Comparison of ENCODE assay signal across 8 mouse cellular contexts in the genomic region with DNA sequence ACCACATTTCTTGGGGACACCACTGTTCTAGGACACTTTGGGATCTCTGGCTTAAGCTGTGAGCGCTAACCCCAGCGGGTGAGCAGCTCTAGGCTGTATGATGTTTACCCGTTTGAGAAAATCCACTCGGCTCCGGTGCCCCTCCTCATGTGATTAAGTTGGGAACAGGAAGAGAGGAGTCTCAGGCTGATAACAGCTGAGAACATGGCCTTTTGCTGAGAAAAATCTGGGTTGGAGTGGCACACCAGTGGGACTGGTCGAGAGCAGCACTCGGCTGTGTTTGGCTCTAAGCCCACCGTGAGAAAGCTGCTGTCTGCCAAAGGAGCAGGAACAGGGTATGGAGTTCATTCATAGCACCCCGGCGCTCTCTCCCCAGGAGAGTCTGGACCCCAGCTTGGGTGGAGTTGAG. TPM values are rescaled to one million over a fixed set of nuclear protein-coding genes. Genes with fewer than 3 reads are reported as not detected.
DNase-seq lines count a peak whose midpoint lies in the region; ATAC-seq and TF ChIP-seq lines count a peak whose summit lies in the region.

No protein-coding gene starts in this region.

- peaks cover 74% of the 10 kb centered on the region for H3K4me1 ChIP-seq in erythroblast, embryonic 14.5 days (ENCODE audit: control insufficient read depth)
- peaks cover 18% of the 10 kb centered on the region for H3K4me1 ChIP-seq in forebrain, postnatal 0 days (ENCODE audit: insufficient read depth)
- H3K4me1 ChIP-seq in limb, embryonic 15.5 days, result peaks cover 32% of the 10 kb centered on the region
- peaks cover 15% of the 10 kb centered on the region; the same call in 1 of the 2 replicates for H3K4me1 ChIP-seq in stomach, embryonic 14.5 days (ENCODE audit: control insufficient read depth, insufficient read depth, low read length)

- H3K36me3 ChIP-seq in erythroblast, embryonic 14.5 days (ENCODE audit: control insufficient read depth), result no peaks in the 10 kb centered on the region; the same call in 1 of the 2 replicates
- no peaks in the 10 kb centered on the region for H3K36me3 ChIP-seq in forebrain, postnatal 0 days (ENCODE audit: insufficient read depth)
- no peaks in the 10 kb centered on the region for H3K36me3 ChIP-seq in limb, embryonic 15.5 days
- H3K36me3 ChIP-seq in stomach, embryonic 14.5 days (ENCODE audit: control insufficient read depth, insufficient read depth, low read length), result no peaks in the 10 kb centered on the region

- H3K9me3 ChIP-seq in erythroblast, embryonic 14.5 days (ENCODE audit: control insufficient read depth, low read length), result peaks cover 12% of the 10 kb centered on the region; the same call in 1 of the 2 replicates
- H3K9me3 ChIP-seq in forebrain, postnatal 0 days (ENCODE audit: low read length), result no peaks in the 10 kb centered on the region
- H3K9me3 ChIP-seq in limb, embryonic 15.5 days, result no peaks in the 10 kb centered on the region
- H3K9me3 ChIP-seq in stomach, embryonic 14.5 days (ENCODE audit: control insufficient read depth, low read depth, low read length), result no peaks in the 10 kb centered on the region

- H3K27me3 ChIP-seq in erythroblast, embryonic 14.5 days (ENCODE audit: control insufficient read depth), result peaks cover 53% of the 10 kb centered on the region
- peaks cover 23% of the 10 kb centered on the region for H3K27me3 ChIP-seq in forebrain, postnatal 0 days (ENCODE audit: insufficient read depth, low read length)
- H3K27me3 ChIP-seq in limb, embryonic 15.5 days, result peaks cover 36% of the 10 kb centered on the region
- 0 out of 2 replicates have a peak, but pooled peaks cover 18% of the 10 kb centered on the region for H3K27me3 ChIP-seq in stomach, embryonic 14.5 days (ENCODE audit: control insufficient read depth, insufficient read depth, low read length)

- peak overlapping the region; percentile 94 for H3K4me2 ChIP-seq in forebrain, postnatal 0 days (ENCODE audit: low read depth)
- H3K4me2 ChIP-seq in limb, embryonic 15.5 days, result peak overlapping the region; percentile 98
- H3K4me2 ChIP-seq in stomach, embryonic 14.5 days (replicated peaks; ENCODE audit: low read depth, low read length), result peak overlapping the region; percentile 98

- ATAC-seq in erythroblast, adult 5-6 weeks (replicated peaks; ENCODE audit: low FRiP score, poor library complexity, severe bottlenecking), result no peak
- ATAC-seq in forebrain, postnatal 0 days, result no peak
- ATAC-seq in limb, embryonic 15.5 days (ENCODE audit: insufficient number of reproducible peaks, low FRiP score, low TSS enrichment, low read depth), result no peak
- no peak for ATAC-seq in stomach, embryonic 14.5 days (ENCODE audit: insufficient number of reproducible peaks, insufficient read depth, low FRiP score, low read depth)
- no peak for ATAC-seq in granulocyte monocyte progenitor cell, adult 5-6 weeks (replicated peaks; ENCODE audit: poor library complexity, severe bottlenecking)

- 3% methylated on average over 10 of the region's 10 CpGs for WGBS in forebrain, postnatal 0 days
- 10% methylated on average over 10 of the region's 10 CpGs for WGBS in limb, embryonic 15.5 days
- 14% methylated on average over 10 of the region's 10 CpGs for WGBS in stomach, embryonic 14.5 days

- peak overlapping the region; percentile 94 for H3K4me3 ChIP-seq in erythroblast, embryonic 14.5 days (replicated peaks)
- H3K4me3 ChIP-seq in forebrain, postnatal 0 days (ENCODE audit: low read depth, low read length), result peak overlapping the region; percentile 90
- H3K4me3 ChIP-seq in limb, embryonic 15.5 days, result peak overlapping the region; percentile 91
- H3K4me3 ChIP-seq in stomach, embryonic 14.5 days (ENCODE audit: low read depth, low read length), result peak overlapping the region; percentile 91

- no peak for TF ChIP-seq CTCF in forebrain, postnatal 0 days (IDR thresholded peaks at IDR 0.05; ENCODE audit: low read depth)

- DNase-seq in Muller cell, postnatal 12 days (ENCODE audit: inconsistent ontology term), result peak; percentile 40
- peak; percentile 37 for DNase-seq in forebrain, postnatal 0 days
- DNase-seq in B cell, adult 2 months, result no peak

- H3K27ac ChIP-seq in forebrain, postnatal 0 days (ENCODE audit: low read depth, low read length), result no peak overlapping the region
- no peak overlapping the region for H3K27ac ChIP-seq in limb, embryonic 15.5 days
- H3K27ac ChIP-seq in stomach, embryonic 14.5 days (ENCODE audit: low read length), result no peak overlapping the region

- H3K9ac ChIP-seq in forebrain, postnatal 0 days, result peak overlapping the region; percentile 80; the same call in 1 of the 2 replicates
- H3K9ac ChIP-seq in limb, embryonic 15.5 days, result no peak overlapping the region
- no peak overlapping the region for H3K9ac ChIP-seq in stomach, embryonic 14.5 days (replicated peaks; ENCODE audit: low read depth, low read length)

RNA-seq across cellular contexts. Expression of gene Bahd1, which starts 3.2 kb away (rescaled TPM):
- 4.0 and 5.7 TPM in 2 replicates for polyA plus RNA-seq in erythroblast, embryonic 14.5 days (2012)
- 1.3 and 2.3 TPM in 2 replicates for total RNA-seq in erythroblast, adult 5-6 weeks (2015; ENCODE audit: low replicate concordance)
- total RNA-seq in erythroblast, adult 5-6 weeks (2017; ENCODE audit: low replicate concordance), result 3.2 and 4.3 TPM in 2 replicates
- 18.0 and 19.9 TPM in 2 replicates for total RNA-seq in forebrain, postnatal 0 days (2014; rRNA removed)
- polyA plus RNA-seq in forebrain, postnatal 0 days (2015; fragmentation: Nextera tagmentation; extraction: Ambion mirVana), result 4.6 and 5.1 TPM in 2 replicates
- 5.7 and 6.4 TPM in 2 replicates for polyA plus RNA-seq in limb, embryonic 15.5 days (2015; fragmentation: Nextera tagmentation; extraction: Ambion mirVana)
- polyA plus RNA-seq in stomach, embryonic 14.5 days (2014; fragmentation: Nextera tagmentation; extraction: Ambion mirVana), result 1.8 TPM in 2 replicates
- total RNA-seq in granulocyte monocyte progenitor cell, adult 5-6 weeks (2014; fragmentation: Nextera tagmentation), result 10.1 and 12.3 TPM in 2 replicates
- 4.6 and 4.8 TPM in 2 replicates for total RNA-seq in granulocyte monocyte progenitor cell, adult 5-6 weeks (2017)

RNA-seq across cellular contexts. Expression of gene Chst14, which starts 23.0 kb away (rescaled TPM):
- 0.14 and 0.15 TPM in 2 replicates for polyA plus RNA-seq in erythroblast, embryonic 14.5 days (2012)
- 1.5 and 2.7 TPM in 2 replicates for total RNA-seq in erythroblast, adult 5-6 weeks (2015; ENCODE audit: low replicate concordance)
- total RNA-seq in erythroblast, adult 5-6 weeks (2017; ENCODE audit: low replicate concordance), result 0.43 TPM in 1 of 2 replicates, not detected in the other
- total RNA-seq in forebrain, postnatal 0 days (2014; rRNA removed), result 2.9 and 4.0 TPM in 2 replicates
- 3.6 and 3.9 TPM in 2 replicates for polyA plus RNA-seq in forebrain, postnatal 0 days (2015; fragmentation: Nextera tagmentation; extraction: Ambion mirVana)
- 41.2 and 47.0 TPM in 2 replicates for polyA plus RNA-seq in limb, embryonic 15.5 days (2015; fragmentation: Nextera tagmentation; extraction: Ambion mirVana)
- polyA plus RNA-seq in stomach, embryonic 14.5 days (2014; fragmentation: Nextera tagmentation; extraction: Ambion mirVana), result 37.5 and 38.0 TPM in 2 replicates
- 8.4 and 11.4 TPM in 2 replicates for total RNA-seq in granulocyte monocyte progenitor cell, adult 5-6 weeks (2014; fragmentation: Nextera tagmentation)
- total RNA-seq in granulocyte monocyte progenitor cell, adult 5-6 weeks (2017), result 1.4 and 1.5 TPM in 2 replicates

RNA-seq across cellular contexts. Expression of gene Ivd, which starts 41.6 kb away (rescaled TPM):
- 0.30 and 0.45 TPM in 2 replicates for polyA plus RNA-seq in erythroblast, embryonic 14.5 days (2012)
- 1.9 and 8.1 TPM in 2 replicates for total RNA-seq in erythroblast, adult 5-6 weeks (2015; ENCODE audit: low replicate concordance)
- 4.2 and 4.8 TPM in 2 replicates for total RNA-seq in erythroblast, adult 5-6 weeks (2017; ENCODE audit: low replicate concordance)
- total RNA-seq in forebrain, postnatal 0 days (2014; rRNA removed), result 49.0 and 50.5 TPM in 2 replicates
- polyA plus RNA-seq in forebrain, postnatal 0 days (2015; fragmentation: Nextera tagmentation; extraction: Ambion mirVana), result 42.9 and 45.8 TPM in 2 replicates
- 66.7 and 70.7 TPM in 2 replicates for polyA plus RNA-seq in limb, embryonic 15.5 days (2015; fragmentation: Nextera tagmentation; extraction: Ambion mirVana)
- polyA plus RNA-seq in stomach, embryonic 14.5 days (2014; fragmentation: Nextera tagmentation; extraction: Ambion mirVana), result 55.9 and 57.9 TPM in 2 replicates
- 59.9 and 60.9 TPM in 2 replicates for total RNA-seq in granulocyte monocyte progenitor cell, adult 5-6 weeks (2014; fragmentation: Nextera tagmentation)
- total RNA-seq in granulocyte monocyte progenitor cell, adult 5-6 weeks (2017), result 34.6 and 45.3 TPM in 2 replicates

Comparison
In these comparisons a context has a peak if more than half of its experiments do, and no peak if none do; other contexts are left out.
1. DNase-seq: peak in Muller cell, postnatal 12 days (single experiment) and forebrain, postnatal 0 days (single experiment); none in B cell, adult 2 months (0 of 2).
2. RNA of gene Ivd, which starts 41.6 kb away (polyA plus RNA-seq): 66.7 to 70.7 TPM in limb, embryonic 15.5 days, 55.9 to 57.9 TPM in stomach, embryonic 14.5 days and 42.9 to 45.8 TPM in forebrain, postnatal 0 days; 0.30 to 0.45 TPM in erythroblast, embryonic 14.5 days; every median in the first group is over 10 times any median in the second.
3. Peak in every context shown above with its lines, with median percentiles within 50 percentile points of each other: H3K4me3 ChIP-seq and H3K4me2 ChIP-seq.